Mouse (Mus musculus) neural tube, embryonic 10.5 days (tissue): ENCODE measurements around the gene Creb3l2.
A peak's percentile ranks its signal among the peaks of the same experiment; 100 is the strongest.
"Not testable (repeated sequence)": the region's sequence is repeated elsewhere in the genome, so short reads cannot be mapped to it uniquely, and the experiment has no call there.

Experiments used
- DNase-seq: peaks from one replicate; pipeline ENCODE4 v3.0.0-alpha.2; 2017; ENCODE audit warnings: low spot score; ENCODE audit errors: extremely low spot score

Gene Creb3l2

GRCm38 (mm10) chr6:37442041-37442667, at the start of gene Creb3l2:
Gene Creb3l2, minus strand, starts transcription at chr6:37442146.
- peak; percentile 98 for DNase-seq

DNA sequence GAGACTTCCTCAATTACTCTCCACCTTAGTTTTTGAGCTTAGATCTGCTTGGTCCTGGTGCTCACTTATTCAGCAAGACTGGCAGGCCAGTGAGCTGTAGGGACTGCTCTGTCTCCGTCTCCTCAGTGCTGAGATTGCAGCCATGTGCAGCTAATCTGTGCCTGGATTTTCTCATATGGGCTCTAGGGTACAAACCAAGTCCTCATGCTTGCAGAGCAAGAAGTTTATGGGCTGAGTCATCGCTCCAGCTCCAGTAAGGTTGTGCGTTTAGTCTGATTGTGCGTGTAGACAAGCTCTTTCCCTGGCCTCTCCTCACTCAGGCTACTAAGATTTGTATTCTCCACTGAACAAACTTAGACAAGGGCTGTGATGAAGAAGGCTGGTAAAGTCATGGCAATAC, 44.6 kb upstream of the Creb3l2 start:
- DNase-seq, result no peak

- DNase-seq, result no peak
Observed at GRCm38 (mm10) chr6:37484588-37485070, 42.7 kb upstream of the Creb3l2 start.

GRCm38 (mm10) chr6:37483262-37483661, 41.3 kb upstream of the Creb3l2 start:
- DNase-seq, result no peak

DNA sequence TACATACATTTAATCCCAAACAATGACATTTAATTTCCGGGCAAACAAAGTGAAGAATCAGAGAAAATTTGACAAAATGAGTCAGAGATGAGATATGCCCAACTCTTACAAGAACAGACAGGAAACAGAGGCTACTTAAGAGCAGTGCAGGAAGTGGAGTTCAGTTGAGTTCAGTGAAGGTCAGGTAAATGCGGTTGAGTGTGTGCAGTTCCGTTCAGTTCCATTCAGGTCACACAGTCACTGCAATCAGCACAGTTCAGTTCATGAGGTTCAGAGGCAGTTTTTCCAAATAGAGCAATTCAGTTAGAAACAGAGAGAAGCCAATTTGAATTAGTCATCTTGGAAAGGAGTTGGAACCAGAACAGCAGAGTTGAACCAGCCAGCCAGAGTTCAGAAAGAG, 39.2 kb upstream of the Creb3l2 start:
- no peak for DNase-seq

GRCm38 (mm10) chr6:37480008-37480407, 38.1 kb upstream of the Creb3l2 start:
- no peak for DNase-seq

DNA sequence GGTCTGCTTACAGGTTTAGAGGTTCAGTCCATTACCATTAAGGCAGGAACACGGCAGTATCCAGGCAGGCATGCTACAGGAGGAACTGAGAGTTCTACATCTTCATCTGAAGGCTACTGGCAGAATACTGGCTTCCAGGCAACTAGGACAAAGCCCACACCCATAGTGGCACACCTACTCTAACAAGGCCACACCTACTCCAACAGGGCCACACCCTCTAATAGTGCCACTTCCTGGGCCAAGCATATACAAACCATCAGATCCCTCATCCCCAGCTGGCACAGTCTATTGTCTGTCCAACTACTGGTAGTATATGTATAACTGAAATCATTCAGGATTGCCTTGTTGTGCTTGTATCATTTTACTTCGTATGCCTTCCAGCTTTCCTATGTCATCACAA, 36.5 kb upstream of the Creb3l2 start:
- DNase-seq, result no peak

DNA sequence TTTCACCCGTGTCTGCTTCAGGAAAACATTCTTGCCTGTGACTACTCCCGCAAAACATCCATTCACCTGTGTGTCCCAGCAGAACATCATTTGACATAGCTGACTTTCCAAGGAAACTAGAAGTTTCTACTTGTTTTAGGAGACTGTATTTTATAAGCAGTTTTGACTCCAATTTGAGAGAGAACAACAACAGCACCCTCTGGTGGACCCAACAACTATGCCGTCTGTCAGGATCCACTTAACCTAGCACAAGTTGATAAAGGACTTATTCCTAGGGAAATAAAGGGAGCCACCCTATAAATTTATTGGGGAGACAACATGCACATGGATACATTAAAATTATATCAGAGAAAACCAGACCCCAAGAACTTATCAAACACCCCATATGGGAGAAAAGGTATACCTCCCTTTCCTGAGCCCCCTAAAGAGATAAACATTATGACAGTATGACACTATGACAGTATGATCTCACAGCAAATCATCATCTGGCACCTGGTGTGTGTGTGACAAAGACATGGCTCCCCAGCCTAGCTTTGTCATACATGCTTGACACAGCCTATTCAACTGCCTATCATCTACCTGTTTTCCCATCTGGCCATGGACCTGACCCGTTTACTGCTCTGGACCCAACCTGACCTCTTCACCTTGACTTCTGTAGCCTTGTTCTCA, 31.9 kb upstream of the Creb3l2 start:
- DNase-seq, result no peak

GRCm38 (mm10) chr6:37470216-37470615, 28.3 kb upstream of the Creb3l2 start:
- DNase-seq, result no peak

GRCm38 (mm10) chr6:37465847-37466246, 23.9 kb upstream of the Creb3l2 start:
- DNase-seq, result no peak

DNA sequence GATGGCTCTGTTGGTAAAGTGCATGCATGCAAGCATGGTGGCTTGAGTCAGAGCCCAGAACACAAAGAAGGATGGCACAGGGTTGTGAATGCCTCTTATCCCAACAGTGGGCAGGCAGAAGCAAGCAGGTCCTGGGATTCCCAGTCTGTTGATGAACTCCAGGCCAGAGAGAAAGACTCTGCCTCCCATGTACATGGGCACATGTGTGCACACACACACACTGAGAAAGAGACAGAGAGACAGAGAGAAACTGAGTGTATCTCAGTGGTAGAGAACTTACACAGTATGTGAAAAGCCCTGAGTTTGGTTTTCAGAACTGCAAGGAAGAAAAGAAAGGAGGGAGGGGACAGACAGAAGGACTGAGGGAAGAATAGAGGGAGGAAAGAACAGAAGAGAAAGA, 23.4 kb upstream of the Creb3l2 start:
- DNase-seq, result no peak

GRCm38 (mm10) chr6:37464585-37464984, 22.6 kb upstream of the Creb3l2 start:
- peak; percentile 24 for DNase-seq

DNA sequence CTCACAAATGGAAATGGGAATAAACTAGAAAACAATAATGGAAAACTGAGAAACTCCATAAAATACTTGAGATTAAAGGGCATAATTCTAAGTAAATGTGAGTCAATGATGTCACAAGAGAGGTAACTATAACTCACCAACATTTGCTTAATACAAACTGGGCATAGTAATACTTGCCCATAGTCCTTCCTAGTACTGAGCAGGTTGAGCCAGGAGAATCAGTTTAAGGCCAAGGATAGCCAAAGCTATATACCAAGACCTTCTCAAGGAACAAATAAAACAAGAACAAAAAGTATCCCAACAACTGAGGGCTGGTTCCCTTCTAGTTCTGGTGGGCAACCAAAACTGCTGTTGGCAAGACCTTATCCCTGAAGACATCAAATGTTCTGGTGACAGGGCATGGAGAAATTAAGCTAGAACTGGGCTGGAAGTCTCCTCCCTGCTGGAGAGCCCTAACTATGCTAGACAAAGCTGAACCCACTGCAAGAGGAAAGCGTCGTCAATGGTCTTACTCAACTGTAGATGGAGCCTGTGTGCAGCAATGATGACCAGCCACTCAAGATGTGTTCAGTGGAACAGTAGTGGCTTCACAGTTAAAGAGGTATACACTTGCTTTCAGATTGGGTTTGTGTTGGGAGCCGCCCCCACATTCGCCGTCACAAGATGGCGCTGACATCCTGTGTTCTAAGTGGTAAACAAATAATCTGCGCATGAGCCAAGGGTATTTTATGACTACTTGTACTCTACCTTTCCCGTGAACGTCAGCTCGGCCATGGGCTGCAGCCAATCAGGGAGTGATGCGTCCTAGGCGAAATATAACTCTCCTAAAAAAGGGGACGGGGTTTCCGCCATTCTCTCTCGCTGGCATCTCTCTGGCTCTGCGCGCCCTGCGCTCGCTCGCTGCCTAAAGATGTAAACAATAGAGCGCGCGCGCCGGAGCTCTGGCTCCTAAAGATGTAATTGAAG, 21.9 kb upstream of the Creb3l2 start:
- DNase-seq, result peak; percentile 49

DNA sequence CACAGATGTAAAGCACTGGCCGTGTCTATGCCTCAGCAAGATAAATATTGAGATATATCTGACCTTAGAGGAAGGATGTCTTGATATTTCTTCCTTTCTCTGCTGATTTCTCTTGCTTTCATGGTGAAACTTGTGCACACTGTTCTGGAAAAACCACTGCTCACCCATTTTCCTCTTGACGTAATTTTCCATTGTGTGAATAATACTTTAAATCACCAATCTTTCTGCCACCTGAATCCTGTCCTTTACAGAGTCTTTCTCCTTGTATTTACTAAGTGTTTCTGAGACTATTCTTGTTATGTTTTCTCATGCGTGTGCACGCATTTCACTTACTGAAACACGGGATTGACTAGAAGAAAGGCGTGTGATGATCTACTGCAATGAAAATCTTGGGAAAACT, 18.7 kb upstream of the Creb3l2 start:
- no peak for DNase-seq

DNA sequence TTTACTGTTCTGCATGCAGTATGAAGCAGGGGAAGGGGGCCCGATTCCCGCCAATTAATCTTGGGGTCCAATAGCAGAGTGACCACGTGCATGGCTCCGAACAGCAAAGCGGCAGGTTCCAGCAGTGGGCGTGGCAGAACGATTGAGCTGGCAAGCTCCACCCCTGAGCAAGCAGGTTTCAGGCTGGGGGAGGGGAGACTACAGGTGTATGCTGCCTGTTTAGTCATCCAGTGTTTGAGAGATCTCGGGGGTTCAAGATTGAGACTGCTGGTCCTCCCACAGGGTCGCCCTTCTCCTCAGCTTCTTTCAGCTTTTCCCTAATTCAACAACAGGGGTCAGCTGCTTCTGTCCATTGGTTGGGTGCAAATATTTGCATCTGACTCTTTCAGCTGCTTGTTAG, 17.7 kb upstream of the Creb3l2 start:
- not testable (repeated sequence) for DNase-seq

- no peak for DNase-seq
Observed at GRCm38 (mm10) chr6:37457990-37458655, 16.2 kb upstream of the Creb3l2 start.

- DNase-seq, result no peak
Observed at GRCm38 (mm10) chr6:37455540-37455939, 13.6 kb upstream of the Creb3l2 start.

- no peak for DNase-seq
Observed at GRCm38 (mm10) chr6:37453047-37453446, 11.1 kb upstream of the Creb3l2 start.

GRCm38 (mm10) chr6:37451664-37452063, 9.7 kb upstream of the Creb3l2 start:
- no peak for DNase-seq

GRCm38 (mm10) chr6:37447704-37448466, 5.9 kb upstream of the Creb3l2 start:
- DNase-seq, result peak; percentile 68

GRCm38 (mm10) chr6:37442781-37443180, 835 bp upstream of the Creb3l2 start:
- DNase-seq, result no peak
